Comparison of ENCODE assay signal across 8 mouse cellular contexts in genomic region chr6:136809077-136809476, GRCm38 (mm10). TPM values are rescaled to one million over a fixed set of nuclear protein-coding genes. Genes with fewer than 3 reads are reported as not detected.
DNase-seq lines count a peak whose midpoint lies in the region; ATAC-seq lines count a peak whose summit lies in the region.

No protein-coding gene starts in this region.

- H3K4me2 ChIP-seq in heart, embryonic 12.5 days: peak overlapping the region; percentile 91
- H3K4me2 ChIP-seq in stomach, embryonic 16.5 days (ENCODE audit: low read depth, low read length): peak overlapping the region; percentile 92

- DNase-seq in ovary, adult 18-20 months (ENCODE audit: low spot score): peak; percentile 30
- no peak for DNase-seq in ovary, postnatal 14 days (ENCODE audit: low spot score)
- DNase-seq in brain, adult 2 months (ENCODE audit: low read depth, low spot score): peak; percentile 70
- DNase-seq in kidney, postnatal 10 days: peak; percentile 45
- DNase-seq in left cerebral cortex, adult 9 months (ENCODE audit: low spot score in 2 of 2): no peak

- peak overlapping the region; percentile 71 for H3K4me3 ChIP-seq in heart, embryonic 12.5 days
- H3K4me3 ChIP-seq in stomach, embryonic 16.5 days (replicated peaks; ENCODE audit: low read length): peak overlapping the region; percentile 85

- H3K27me3 ChIP-seq in heart, embryonic 12.5 days (replicated peaks): no peaks in the 10 kb centered on the region
- no peaks in the 10 kb centered on the region for H3K27me3 ChIP-seq in stomach, embryonic 16.5 days (ENCODE audit: control insufficient read depth, insufficient read depth, low read length)

- H3K9ac ChIP-seq in heart, embryonic 12.5 days: peak overlapping the region; percentile 80
- peak overlapping the region; percentile 84 for H3K9ac ChIP-seq in stomach, embryonic 16.5 days (ENCODE audit: low read length)

- ATAC-seq in heart, embryonic 12.5 days (ENCODE audit: insufficient number of reproducible peaks, low FRiP score): no peak
- peak; percentile 49 for ATAC-seq in megakaryocyte, adult 5-6 weeks (ENCODE audit: poor library complexity, severe bottlenecking)
- no peak for ATAC-seq in stomach, embryonic 16.5 days (ENCODE audit: insufficient read depth, low FRiP score)

- 23% methylated on average over 14 of the region's 14 CpGs for WGBS in heart, embryonic 12.5 days
- 21% methylated on average over 14 of the region's 14 CpGs for WGBS in stomach, embryonic 16.5 days

- H3K36me3 ChIP-seq in heart, embryonic 12.5 days: peaks cover 22% of the 10 kb centered on the region
- H3K36me3 ChIP-seq in stomach, embryonic 16.5 days (ENCODE audit: control insufficient read depth, insufficient read depth, low read length): peaks cover 4% of the 10 kb centered on the region

- no peak overlapping the region for H3K27ac ChIP-seq in heart, embryonic 12.5 days (ENCODE audit: poor library complexity, severe bottlenecking)
- peak overlapping the region; percentile 84 for H3K27ac ChIP-seq in stomach, embryonic 16.5 days (ENCODE audit: low read length)

- no peaks in the 10 kb centered on the region for H3K9me3 ChIP-seq in heart, embryonic 12.5 days (replicated peaks)
- H3K9me3 ChIP-seq in stomach, embryonic 16.5 days (replicated peaks; ENCODE audit: control insufficient read depth, low read length): no peaks in the 10 kb centered on the region

- peaks cover 26% of the 10 kb centered on the region for H3K4me1 ChIP-seq in heart, embryonic 12.5 days (replicated peaks)
- peaks cover 22% of the 10 kb centered on the region for H3K4me1 ChIP-seq in stomach, embryonic 16.5 days (ENCODE audit: control insufficient read depth, insufficient read depth, low read length)

RNA-seq across cellular contexts. Expression of gene H2afj, which starts 1.0 kb away (rescaled TPM):
- polyA plus RNA-seq in heart, embryonic 12.5 days (2016; fragmentation: Nextera tagmentation; extraction: Ambion mirVana): 85.2 and 86.2 TPM in 2 replicates
- 45.2 and 62.1 TPM in 2 replicates for total RNA-seq in megakaryocyte, adult 5-6 weeks (2015)
- 40.5 and 48.4 TPM in 2 replicates for total RNA-seq in megakaryocyte, adult 5-6 weeks (2017)
- polyA plus RNA-seq in stomach, embryonic 16.5 days (2015; fragmentation: Nextera tagmentation; extraction: Ambion mirVana): 180 and 196 TPM in 2 replicates

RNA-seq across cellular contexts. Expression of gene Hist4h4, which starts 4.9 kb away (rescaled TPM):
- 0.41 and 0.45 TPM in 2 replicates for polyA plus RNA-seq in heart, embryonic 12.5 days (2016; fragmentation: Nextera tagmentation; extraction: Ambion mirVana)
- total RNA-seq in megakaryocyte, adult 5-6 weeks (2015): 17.5 and 18.6 TPM in 2 replicates
- total RNA-seq in megakaryocyte, adult 5-6 weeks (2017): 27.1 and 30.5 TPM in 2 replicates
- polyA plus RNA-seq in stomach, embryonic 16.5 days (2015; fragmentation: Nextera tagmentation; extraction: Ambion mirVana): 0.83 and 0.89 TPM in 2 replicates

RNA-seq across cellular contexts. Expression of gene BC049715, which starts 18.3 kb away (rescaled TPM):
- polyA plus RNA-seq in heart, embryonic 12.5 days (2016; fragmentation: Nextera tagmentation; extraction: Ambion mirVana): 1.5 and 2.0 TPM in 2 replicates
- 0.45 and 1.0 TPM in 2 replicates for total RNA-seq in megakaryocyte, adult 5-6 weeks (2015)
- total RNA-seq in megakaryocyte, adult 5-6 weeks (2017): 1.1 and 1.3 TPM in 2 replicates
- polyA plus RNA-seq in stomach, embryonic 16.5 days (2015; fragmentation: Nextera tagmentation; extraction: Ambion mirVana): 0.46 and 2.6 TPM in 2 replicates

RNA-seq across cellular contexts. Expression of gene Wbp11, which starts 19.0 kb away (rescaled TPM):
- polyA plus RNA-seq in heart, embryonic 12.5 days (2016; fragmentation: Nextera tagmentation; extraction: Ambion mirVana): 90.5 and 91.8 TPM in 2 replicates
- total RNA-seq in megakaryocyte, adult 5-6 weeks (2015): 70.9 and 71.0 TPM in 2 replicates
- total RNA-seq in megakaryocyte, adult 5-6 weeks (2017): 35.1 and 42.6 TPM in 2 replicates
- 85.0 and 90.8 TPM in 2 replicates for polyA plus RNA-seq in stomach, embryonic 16.5 days (2015; fragmentation: Nextera tagmentation; extraction: Ambion mirVana)

RNA-seq across cellular contexts. Expression of gene Smco3, which starts 26.2 kb away (rescaled TPM):
- polyA plus RNA-seq in heart, embryonic 12.5 days (2016; fragmentation: Nextera tagmentation; extraction: Ambion mirVana): not detected in 2 replicates
- 0.21 and 0.51 TPM in 2 replicates for total RNA-seq in megakaryocyte, adult 5-6 weeks (2015)
- 0.26 and 0.49 TPM in 2 replicates for total RNA-seq in megakaryocyte, adult 5-6 weeks (2017)
- 1.2 and 2.2 TPM in 2 replicates for polyA plus RNA-seq in stomach, embryonic 16.5 days (2015; fragmentation: Nextera tagmentation; extraction: Ambion mirVana)

Comparison
In these comparisons a context has a peak if more than half of its experiments do, and no peak if none do; other contexts are left out.
1. DNase-seq: peak in ovary, adult 18-20 months (single experiment), brain, adult 2 months (single experiment) and kidney, postnatal 10 days (single experiment); none in ovary, postnatal 14 days (single experiment) and left cerebral cortex, adult 9 months (0 of 2).